Mouse (Mus musculus) liver, embryonic 14.5 days (tissue): ENCODE measurements at regions not wholly inside any gene's neighbourhood (a gene's known extent, or its start where the extent isn't known, plus 50 kb on each side); places are given as distances from the start of the nearest gene placed in this dataset.

Experiments used
- ATAC-seq: fragments of 200-750 bp; cut with Nextera tagmentation; 2 replicates; pipeline ENCODE4 v1.8.0; 2017; ENCODE audit warnings: moderate number of reproducible peaks, mild to moderate bottlenecking, moderate library complexity; ENCODE audit not compliant: insufficient read depth
- DNase-seq, 3 experiments: peaks; one replicate each; pipeline ENCODE4 v3.0.0-alpha.2; 2012 to 2013; ENCODE audit warnings: low read depth in 3 of 3, low spot score in 3 of 3
- H3K27ac ChIP-seq: fragments of 300-500 bp; sonication (generic); 2 replicates; pipeline ENCODE4 v1.5.1; 2014; ENCODE audit warnings: moderate library complexity, mild to moderate bottlenecking, control low read depth, inconsistent platforms
- H3K27me3 ChIP-seq: fragments of 300-500 bp; sonication (generic); 2 replicates; pipeline ENCODE4 v1.6.1; 2014; ENCODE audit warnings: mild to moderate bottlenecking, low read length, moderate library complexity; ENCODE audit not compliant: control insufficient read depth, insufficient read depth
- H3K36me3 ChIP-seq: fragments of 300-500 bp; sonication (generic); replicated peaks from 2 replicates; pipeline ENCODE4 v1.6.1; 2014; ENCODE audit warnings: low read depth; ENCODE audit not compliant: control insufficient read depth, insufficient read depth
- H3K4me1 ChIP-seq, 2 experiments: fragments of 200-500 bp in 1 of 2; fragments of 300-500 bp in 1 of 2; sonication (generic) in 1 of 2; replicated peaks; 2 replicates each; pipeline ENCODE4 v1.6.1; 2012 to 2014; ENCODE audit warnings: antibody characterized with exemption in 1 of 2, inconsistent platforms in 1 of 2, low read length in 1 of 2; ENCODE audit not compliant: control insufficient read depth in 2 of 2, insufficient read depth in 2 of 2
- H3K4me2 ChIP-seq: fragments of 300-500 bp; sonication (generic); 2 replicates; pipeline ENCODE4 v1.6.1; 2014; ENCODE audit warnings: low read depth, mild to moderate bottlenecking, control low read depth, moderate library complexity
- H3K4me3 ChIP-seq, 2 experiments: fragments of 200-500 bp in 1 of 2; fragments of 300-500 bp in 1 of 2; sonication (generic) in 1 of 2; 2 replicates each; pipeline ENCODE4 v1.5.1; 2012 to 2014; ENCODE audit warnings: low read depth in 2 of 2, low read length in 2 of 2, mild to moderate bottlenecking in 2 of 2, control low read depth in 1 of 2, inconsistent platforms in 1 of 2, moderate library complexity in 1 of 2; ENCODE audit not compliant: insufficient read depth in 1 of 2
- H3K9ac ChIP-seq: fragments of 300-500 bp; sonication (generic); replicated peaks from 2 replicates; pipeline ENCODE4 v1.6.1; 2014; ENCODE audit warnings: mild to moderate bottlenecking, control low read depth, moderate library complexity
- H3K9me3 ChIP-seq: fragments of 300-500 bp; sonication (generic); 2 replicates; pipeline ENCODE4 v1.6.1; 2016; ENCODE audit warnings: low read length, mixed read lengths; ENCODE audit not compliant: control insufficient read depth
- CTCF ChIP-seq: IDR thresholded peaks from 2 replicates; pipeline ENCODE4 v1.5.1; 2016; ENCODE audit warnings: antibody characterized with exemption, low read depth, control low read depth
- EP300 ChIP-seq: IDR thresholded peaks from 2 replicates; pipeline ENCODE4 v1.6.1; 2016; ENCODE audit warnings: antibody characterized with exemption, low read depth
- WGBS: fragments of 180-500 bp; shearing (Covaris S2); extraction: QIAGEN DNeasy Blood & Tissue Kit; methylation state at CpG from one replicate; pipeline ENCODE4 v1.1.7; 2014; ENCODE audit not compliant: insufficient replicate concordance; 5-methylcytosine and 5-hydroxymethylcytosine counted together

DNA sequence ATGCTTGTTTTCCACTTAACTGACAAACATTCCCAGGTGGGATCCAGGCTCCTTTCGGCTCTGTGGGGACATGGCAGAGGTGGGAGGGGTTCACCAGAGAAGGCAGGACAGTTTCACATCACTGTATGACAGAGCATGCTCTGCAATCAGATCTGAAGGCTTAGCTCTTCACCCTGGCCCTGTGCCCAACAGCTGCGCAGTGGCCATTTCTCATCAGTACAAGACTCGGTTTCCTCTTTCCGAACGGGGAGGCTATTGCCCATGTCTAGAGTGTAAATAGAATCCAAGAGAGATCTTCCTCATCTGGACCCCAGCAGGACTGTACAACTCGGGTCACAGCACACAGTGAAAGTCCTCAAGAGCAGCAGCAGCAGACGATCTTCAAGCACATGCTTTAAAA lies 64.5 kb upstream of the 3110018I06Rik start:
- Histone ChIP-seq H3K27me3 (no peaks in the 10 kb centered on the region), H3K9me3 (no peaks in the 10 kb centered on the region), H3K27ac (no peak overlapping the region), H3K9ac (no peak overlapping the region), H3K4me1 (no peaks in the 10 kb centered on the region), H3K4me2 (no peak overlapping the region), H3K36me3 (no peaks in the 10 kb centered on the region), H3K4me3 (no peak overlapping the region)
- TF ChIP-seq CTCF: no peak
- no peak for TF ChIP-seq EP300
- WGBS: 67% methylated on average over 7 of the region's 7 CpGs
- DNase-seq (no peak), ATAC-seq (no peak)

GRCm38 (mm10) chr12:107438506-107438905 lies 49.9 kb upstream of the 3110018I06Rik start:
- H3K27ac ChIP-seq: no peak overlapping the region
- no peaks in the 10 kb centered on the region for H3K4me1 ChIP-seq
- ATAC-seq (no peak), DNase-seq (no peak)
- H3K9ac ChIP-seq: no peak overlapping the region
- H3K36me3 ChIP-seq: no peaks in the 10 kb centered on the region
- H3K27me3 ChIP-seq: no peaks in the 10 kb centered on the region
- H3K4me3 ChIP-seq: no peak overlapping the region
- no peak overlapping the region for H3K4me2 ChIP-seq
- TF ChIP-seq CTCF (no peak), EP300 (no peak)
- 37% methylated on average over 4 of the region's 4 CpGs for WGBS
- H3K9me3 ChIP-seq: no peaks in the 10 kb centered on the region
